Mouse (Mus musculus): ENCODE results near the gene Foxb2. TPM values are rescaled to one million over a fixed set of nuclear protein-coding genes. Genes with fewer than 3 reads are reported as not detected.

Gene Foxb2
- 0.18 TPM in 1 of 2 replicates, not detected in the other for polyA plus RNA-seq (2015; fragmentation: Nextera tagmentation; extraction: Ambion mirVana)

DNA sequence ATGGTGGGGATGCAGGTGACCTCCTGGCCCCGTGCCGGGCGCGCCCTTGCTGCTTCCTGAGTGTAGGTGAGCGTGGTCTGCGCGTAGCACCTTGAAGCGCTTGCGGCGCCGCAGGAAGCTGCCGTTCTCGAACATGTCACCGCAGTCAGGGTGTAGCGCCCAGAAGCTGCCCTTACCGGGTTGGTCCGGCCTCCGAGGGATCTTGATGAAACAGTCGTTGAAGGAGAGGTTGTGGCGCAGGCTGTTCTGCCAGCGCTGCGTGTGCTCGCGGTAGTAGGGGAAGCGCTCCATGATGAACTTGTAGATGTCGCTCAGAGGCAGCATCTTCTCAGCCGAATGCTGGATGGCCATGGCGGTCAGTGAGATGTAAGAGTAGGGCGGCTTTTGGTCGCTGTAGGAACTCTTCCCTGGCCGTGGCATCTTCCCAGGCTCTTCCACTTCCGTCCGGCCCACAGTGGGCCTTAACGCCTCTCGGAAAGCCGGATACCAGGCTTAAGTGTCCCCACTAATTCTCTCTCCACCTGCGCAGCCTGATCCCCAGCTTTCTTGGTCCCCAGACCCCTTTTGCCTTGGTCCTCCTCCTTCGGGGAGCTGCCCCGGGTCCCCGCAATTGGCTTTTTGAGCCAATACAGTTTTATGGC is at the start of gene Foxb2:
Gene Foxb2 (minus strand): TSS at position 585 of the 641 bp plus-strand sequence.
- no peaks in the 10 kb centered on the region for H3K9me3 ChIP-seq
- no peak for ATAC-seq (ENCODE audit: insufficient number of reproducible peaks, insufficient read depth, low FRiP score, low TSS enrichment, low read depth)
- 1% methylated on average over 40 of the region's 40 CpGs for whole genome bisulfite sequencing
- peak within 1 kb of the TSS; percentile 49 for H3K4me3 ChIP-seq
- H3K27ac ChIP-seq, result no peak within 1 kb of the TSS
- no peaks in the 10 kb centered on the region for H3K36me3 ChIP-seq
- H3K9ac ChIP-seq, result peak within 1 kb of the TSS; percentile 54; the same call in 1 of the 2 replicates
- H3K27me3 ChIP-seq, result peaks cover 100% of the 10 kb centered on the region
- H3K4me2 ChIP-seq, result peak within 1 kb of the TSS; percentile 77
- H3K4me1 ChIP-seq, result peaks cover 55% of the 10 kb centered on the region

DNA sequence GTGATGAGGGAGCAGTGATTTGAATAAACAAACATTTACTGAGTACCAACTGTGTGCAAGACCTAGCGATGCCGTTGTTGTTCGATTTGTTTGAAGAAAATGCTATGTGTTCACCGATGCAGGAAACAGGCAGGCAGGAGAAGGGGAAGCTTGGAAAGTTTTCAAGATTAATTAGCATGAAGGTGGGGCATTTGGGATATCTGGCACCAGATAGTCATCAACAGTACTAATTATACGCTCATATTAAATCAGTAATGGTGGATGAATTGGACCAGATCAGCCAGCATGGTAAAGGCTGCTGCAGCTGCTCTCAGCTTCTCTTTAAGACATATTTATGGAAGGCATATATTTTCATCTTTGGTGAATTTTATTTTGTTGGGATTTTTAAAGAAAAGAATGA is 37.9 kb upstream of the Foxb2 start:
- Histone ChIP-seq H3K4me2 (no peak overlapping the region), H3K4me3 (no peak overlapping the region), H3K27ac (no peak overlapping the region), H3K36me3 (no peaks in the 10 kb centered on the region), H3K9me3 (no peaks in the 10 kb centered on the region), H3K27me3 (no peaks in the 10 kb centered on the region), H3K4me1 (no peaks in the 10 kb centered on the region), H3K9ac (no peak overlapping the region)
- no peak for ATAC-seq (ENCODE audit: insufficient number of reproducible peaks, insufficient read depth, low FRiP score, low TSS enrichment, low read depth)
- WGBS, result 87% methylated on average over 5 of the region's 5 CpGs

DNA sequence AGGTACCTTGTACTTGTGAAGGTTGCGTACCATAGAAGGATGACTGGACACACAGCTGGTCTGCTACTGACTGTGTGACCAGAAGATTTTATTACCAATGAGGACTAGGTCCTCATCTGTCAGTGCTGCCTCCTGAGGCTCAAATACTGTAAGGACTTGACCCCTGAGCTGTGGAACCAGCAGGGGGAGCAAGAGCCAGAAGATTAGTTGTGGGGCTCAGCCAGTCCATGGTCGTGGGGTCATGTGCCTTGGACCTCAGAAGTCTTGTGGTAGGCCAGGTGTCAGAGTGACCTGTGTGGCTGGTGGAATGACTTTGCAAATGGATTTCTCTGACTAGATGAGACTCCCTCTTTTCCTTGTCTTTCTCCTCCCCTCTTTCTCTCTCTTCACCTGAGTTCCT is 29.5 kb upstream of the Foxb2 start:
- Histone ChIP-seq H3K4me1 (no peaks in the 10 kb centered on the region), H3K4me3 (no peak overlapping the region), H3K27ac (no peak overlapping the region), H3K9me3 (no peaks in the 10 kb centered on the region), H3K27me3 (no peaks in the 10 kb centered on the region), H3K9ac (no peak overlapping the region), H3K36me3 (no peaks in the 10 kb centered on the region), H3K4me2 (no peak overlapping the region)
- WGBS, result 72% methylated on average over 2 of the region's 2 CpGs
- no peak for ATAC-seq (ENCODE audit: insufficient number of reproducible peaks, insufficient read depth, low FRiP score, low TSS enrichment, low read depth)

DNA sequence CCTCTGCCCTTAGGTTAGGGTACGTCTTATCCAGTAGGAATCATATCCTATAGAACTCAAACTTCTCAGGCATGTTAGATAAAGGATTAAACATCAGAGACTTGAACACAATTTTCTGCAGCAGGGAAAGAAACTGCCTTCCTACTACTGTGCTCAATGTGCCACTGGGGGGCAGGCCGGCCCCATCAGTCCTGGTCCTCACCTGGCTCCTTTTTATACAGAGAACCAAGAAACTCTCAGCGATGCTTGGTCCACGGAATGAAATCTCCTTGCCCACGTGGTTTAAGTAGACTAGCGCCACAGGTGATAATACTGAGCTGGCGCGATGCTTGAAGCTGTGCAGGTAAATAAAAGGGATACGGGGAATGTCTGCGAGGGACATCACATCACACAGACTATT is 26.1 kb upstream of the Foxb2 start:
- no peak overlapping the region for H3K27ac ChIP-seq
- no peak overlapping the region for H3K9ac ChIP-seq
- no peaks in the 10 kb centered on the region for H3K4me1 ChIP-seq
- WGBS, result 52% methylated on average over 10 of the region's 10 CpGs
- no peak overlapping the region for H3K4me3 ChIP-seq
- no peaks in the 10 kb centered on the region for H3K36me3 ChIP-seq
- no peaks in the 10 kb centered on the region for H3K9me3 ChIP-seq
- ATAC-seq (ENCODE audit: insufficient number of reproducible peaks, insufficient read depth, low FRiP score, low TSS enrichment, low read depth), result no peak
- no peak overlapping the region for H3K4me2 ChIP-seq
- H3K27me3 ChIP-seq, result no peaks in the 10 kb centered on the region

DNA sequence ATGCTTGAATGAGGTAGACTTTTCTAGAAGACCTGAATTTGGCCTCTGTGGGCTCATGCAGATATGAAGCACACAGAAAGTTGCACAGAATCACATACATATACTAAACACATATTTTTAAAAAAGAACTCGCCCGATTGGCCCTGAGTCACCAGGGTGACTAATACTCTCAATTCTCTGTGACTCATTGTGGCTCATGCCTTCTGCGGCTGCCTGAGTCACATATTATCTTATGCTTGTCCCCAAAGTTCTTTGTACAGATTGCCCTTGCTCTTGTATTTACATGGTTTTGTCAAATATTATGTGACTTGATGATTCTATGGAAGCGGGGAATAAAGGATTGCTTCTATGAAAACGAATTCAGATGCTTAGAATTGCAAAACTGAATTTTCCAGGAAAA is 25.0 kb upstream of the Foxb2 start:
- 89% methylated on average over 5 of the region's 5 CpGs for WGBS
- Histone ChIP-seq H3K27ac (no peak overlapping the region), H3K9me3 (no peaks in the 10 kb centered on the region), H3K4me1 (no peaks in the 10 kb centered on the region), H3K27me3 (no peaks in the 10 kb centered on the region), H3K9ac (no peak overlapping the region), H3K4me3 (no peak overlapping the region), H3K36me3 (no peaks in the 10 kb centered on the region), H3K4me2 (no peak overlapping the region)
- ATAC-seq (ENCODE audit: insufficient number of reproducible peaks, insufficient read depth, low FRiP score, low TSS enrichment, low read depth), result no peak

DNA sequence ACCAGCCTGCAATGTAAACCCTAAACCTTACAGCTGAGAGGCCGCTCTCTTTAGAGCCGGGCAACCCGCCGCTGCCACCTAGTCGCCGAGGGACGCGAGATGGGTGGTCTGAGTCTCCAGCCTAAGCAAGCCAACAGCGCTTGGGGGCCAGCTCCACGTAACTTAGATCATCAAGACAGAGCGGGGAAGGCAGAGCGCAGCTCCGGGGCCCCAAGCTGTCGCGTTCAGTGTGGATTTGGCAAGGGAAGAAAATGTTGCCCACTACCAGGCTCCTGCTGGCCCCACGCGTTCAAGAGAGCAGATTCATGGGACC is 2.8 kb upstream of the Foxb2 start:
- under 1% methylated on average over 17 of the region's 17 CpGs for WGBS
- Histone ChIP-seq H3K4me3 (peak overlapping the region; percentile 27), H3K4me2 (peak overlapping the region; percentile 38), H3K27ac (no peak overlapping the region), H3K9ac (no peak overlapping the region), H3K27me3 (peaks cover 93% of the 10 kb centered on the region), H3K36me3 (no peaks in the 10 kb centered on the region), H3K9me3 (no peaks in the 10 kb centered on the region), H3K4me1 (peaks cover 45% of the 10 kb centered on the region)
- no peak for ATAC-seq (ENCODE audit: insufficient number of reproducible peaks, insufficient read depth, low FRiP score, low TSS enrichment, low read depth)

DNA sequence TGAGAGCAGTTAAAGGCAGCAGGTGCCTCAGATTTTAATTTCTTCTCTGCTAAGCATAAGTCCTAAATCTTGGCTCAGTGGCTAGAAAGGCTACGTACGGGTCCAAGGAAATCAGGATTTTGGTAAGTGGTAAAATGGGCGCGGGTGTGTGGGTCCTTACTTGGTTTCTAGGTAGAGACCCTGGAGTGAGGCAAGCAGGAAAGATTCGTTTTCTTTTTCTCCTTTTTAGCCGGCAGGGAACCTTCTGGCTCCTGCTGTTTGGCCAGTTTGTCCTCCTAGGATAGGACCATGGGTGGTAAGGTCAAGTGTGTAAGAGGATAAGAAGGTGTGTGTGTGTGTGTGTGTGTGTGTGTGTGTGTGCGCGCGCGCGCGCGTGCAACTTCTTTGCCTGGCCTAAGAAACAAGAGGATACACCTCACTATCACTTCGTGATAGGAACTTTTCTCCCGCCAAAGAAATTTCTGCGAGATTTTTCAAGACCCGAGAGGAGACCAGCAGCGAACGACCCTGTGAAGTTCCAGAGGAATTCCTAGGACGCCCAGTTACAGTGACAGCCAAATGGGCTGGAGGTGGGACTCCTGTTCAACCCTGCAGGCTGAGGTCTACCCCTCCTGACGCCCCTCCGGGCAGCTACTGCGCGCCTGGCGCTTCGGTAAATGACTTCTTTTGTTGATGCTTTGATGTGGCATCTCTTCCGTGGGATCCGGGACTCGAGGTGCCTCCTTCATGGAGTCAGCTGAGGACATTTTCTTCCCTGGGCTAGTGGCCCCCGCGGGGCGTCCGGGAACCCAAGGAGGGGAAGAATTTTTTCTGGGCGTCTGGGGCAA is 2.2 kb upstream of the Foxb2 start:
- peak overlapping the region; percentile 27 for H3K4me3 ChIP-seq
- no peak overlapping the region for H3K9ac ChIP-seq
- H3K27ac ChIP-seq, result no peak overlapping the region
- H3K27me3 ChIP-seq, result peaks cover 97% of the 10 kb centered on the region
- 2% methylated on average over 34 of the region's 34 CpGs for WGBS
- H3K36me3 ChIP-seq, result no peaks in the 10 kb centered on the region
- ATAC-seq (ENCODE audit: insufficient number of reproducible peaks, insufficient read depth, low FRiP score, low TSS enrichment, low read depth), result no peak
- H3K4me1 ChIP-seq, result peaks cover 50% of the 10 kb centered on the region
- H3K4me2 ChIP-seq, result peak overlapping the region; percentile 38
- no peaks in the 10 kb centered on the region for H3K9me3 ChIP-seq

DNA sequence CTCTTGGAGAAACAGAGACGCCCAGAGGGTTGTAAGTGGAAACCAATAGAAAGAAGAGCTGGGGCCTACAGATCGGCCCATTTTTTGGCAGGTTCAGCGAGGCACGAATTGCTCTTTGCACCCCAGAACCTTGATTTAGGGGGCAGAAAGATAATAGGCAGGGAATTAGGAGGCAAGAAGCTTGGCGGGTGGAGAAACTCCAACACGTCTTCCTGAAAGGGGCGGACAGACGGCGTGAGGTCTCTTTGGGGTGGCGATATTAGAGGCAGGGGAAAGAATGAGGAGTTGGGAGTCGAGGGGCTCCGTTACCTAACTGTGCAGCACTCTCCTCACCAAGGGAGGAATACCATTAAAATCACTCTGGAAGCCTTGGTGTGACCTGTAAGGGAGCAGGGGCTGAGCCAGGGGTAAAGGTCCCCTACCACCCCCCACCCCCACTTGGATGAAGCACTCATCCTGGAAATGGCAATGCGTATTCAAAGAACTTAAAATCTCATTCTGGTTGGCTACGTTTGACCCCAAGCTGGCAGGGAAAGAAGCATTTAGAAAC is 1.5 kb upstream of the Foxb2 start:
- peaks cover 98% of the 10 kb centered on the region for H3K27me3 ChIP-seq
- H3K4me2 ChIP-seq, result no peak overlapping the region
- no peaks in the 10 kb centered on the region for H3K9me3 ChIP-seq
- no peak overlapping the region for H3K27ac ChIP-seq
- 4% methylated on average over 14 of the region's 14 CpGs for WGBS
- no peaks in the 10 kb centered on the region for H3K36me3 ChIP-seq
- no peak overlapping the region for H3K9ac ChIP-seq
- H3K4me3 ChIP-seq, result peak overlapping the region; percentile 49; the same call in 1 of the 2 replicates
- peaks cover 51% of the 10 kb centered on the region for H3K4me1 ChIP-seq
- no peak for ATAC-seq (ENCODE audit: insufficient number of reproducible peaks, insufficient read depth, low FRiP score, low TSS enrichment, low read depth)

DNA sequence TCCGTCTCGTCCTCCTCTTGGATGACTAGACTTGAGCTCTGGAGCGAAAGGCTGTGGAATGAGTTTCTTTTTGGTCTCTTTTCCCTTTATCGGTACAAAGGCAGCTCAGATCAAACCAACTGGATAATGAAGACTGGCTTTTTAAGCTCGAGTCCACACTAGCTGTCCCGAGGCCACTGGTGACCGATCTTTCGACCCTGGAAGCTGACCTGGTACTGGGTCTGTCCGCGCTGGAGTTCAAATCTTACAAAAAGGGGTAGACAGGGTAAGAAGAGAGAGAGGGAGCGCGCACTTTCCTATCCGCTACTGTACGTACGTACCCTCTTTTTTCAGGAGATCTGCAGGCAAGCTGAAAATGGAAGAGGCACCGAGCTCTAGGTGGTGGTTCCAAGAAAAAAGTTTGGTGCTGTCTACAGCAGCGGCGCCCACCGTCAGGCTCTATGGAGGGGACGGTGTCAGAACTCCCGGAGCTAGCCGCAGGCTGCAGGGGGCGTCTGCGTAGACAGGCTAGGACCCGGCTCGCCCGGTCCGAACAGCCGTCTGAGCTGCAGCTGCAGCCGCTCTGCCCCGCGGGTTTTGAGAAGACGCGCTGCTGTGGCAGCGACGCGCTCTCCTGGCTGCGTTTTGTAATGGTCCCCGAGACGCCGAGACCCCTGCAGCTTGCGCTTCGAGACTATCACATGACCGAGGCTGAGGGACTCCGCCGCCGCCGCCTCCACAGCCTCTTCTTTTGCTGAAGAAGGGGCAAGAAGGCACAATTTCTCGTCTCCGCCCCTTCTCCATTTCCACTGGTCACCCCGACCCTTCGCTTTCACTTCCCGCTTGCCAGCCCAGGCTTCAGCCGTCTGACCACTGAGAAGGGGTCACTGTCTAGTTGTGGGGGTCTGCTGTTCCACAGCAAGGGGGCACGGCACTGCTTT is 597 bp upstream of the Foxb2 start:
- Histone ChIP-seq H3K27me3 (peaks cover 100% of the 10 kb centered on the region), H3K4me3 (peak overlapping the region; percentile 49), H3K4me2 (peak overlapping the region; percentile 77), H3K27ac (no peak overlapping the region), H3K9me3 (no peaks in the 10 kb centered on the region), H3K9ac (peak overlapping the region; percentile 27; the same call in 1 of the 2 replicates), H3K4me1 (peaks cover 51% of the 10 kb centered on the region), H3K36me3 (no peaks in the 10 kb centered on the region)
- under 1% methylated on average over 55 of the region's 55 CpGs for WGBS
- no peak for ATAC-seq (ENCODE audit: insufficient number of reproducible peaks, insufficient read depth, low FRiP score, low TSS enrichment, low read depth)

DNA sequence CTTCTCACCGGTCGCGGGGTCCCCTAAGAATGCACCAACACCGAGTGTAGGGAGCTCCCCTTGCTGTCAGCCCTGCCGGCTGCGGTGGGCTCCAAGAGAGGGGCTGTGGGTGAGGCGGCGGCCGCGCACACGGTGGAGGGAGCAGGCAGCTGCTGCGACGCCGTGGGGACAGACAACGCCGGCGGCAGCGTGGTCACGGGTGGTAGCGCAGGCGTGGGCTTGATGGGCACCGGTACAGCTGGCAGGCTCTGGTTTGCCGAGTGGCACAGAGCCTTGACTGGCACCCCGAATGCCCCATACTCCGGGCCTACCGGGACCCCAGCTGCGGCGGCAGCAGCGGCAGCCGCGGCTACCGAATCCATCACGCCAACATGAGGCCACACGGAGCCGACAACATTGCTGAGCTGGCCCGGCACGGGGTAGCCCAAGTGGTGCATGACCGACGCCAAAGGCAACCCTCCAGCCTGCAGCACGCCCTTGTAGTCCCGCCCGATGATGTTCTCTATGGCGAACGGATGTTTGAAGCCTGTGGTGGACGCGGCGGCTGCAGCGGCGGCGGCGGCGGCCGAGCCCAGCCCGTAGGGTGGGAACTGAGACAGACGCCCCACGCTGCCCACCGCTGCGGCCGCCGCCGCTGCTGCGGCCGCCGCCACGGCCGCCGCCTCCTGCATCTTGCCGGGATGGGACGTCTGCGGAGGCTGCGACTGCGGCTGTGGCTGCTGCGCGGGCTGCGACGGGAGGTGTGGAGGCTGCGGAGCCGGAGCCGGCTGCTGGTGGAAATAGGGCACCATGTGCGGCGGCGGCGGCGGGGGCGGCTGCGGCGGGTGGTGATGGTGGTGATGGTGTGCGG is 1.0 kb downstream of the Foxb2 start:
- Histone ChIP-seq H3K9me3 (no peaks in the 10 kb centered on the region), H3K4me1 (peaks cover 61% of the 10 kb centered on the region), H3K4me2 (peak overlapping the region; percentile 77), H3K9ac (peak overlapping the region; percentile 54; the same call in 1 of the 2 replicates), H3K27me3 (peaks cover 100% of the 10 kb centered on the region), H3K36me3 (no peaks in the 10 kb centered on the region), H3K4me3 (peak overlapping the region; percentile 49), H3K27ac (no peak overlapping the region)
- WGBS, result under 1% methylated on average over 65 of the region's 88 CpGs
- no peak for ATAC-seq (ENCODE audit: insufficient number of reproducible peaks, insufficient read depth, low FRiP score, low TSS enrichment, low read depth)
